Mouse (Mus musculus): Measurements from ENCODE around the gene Rps12. TPM values are rescaled to one million over a fixed set of nuclear protein-coding genes. Genes with fewer than 3 reads are reported as not detected.

Rps12 gene
- polyA plus RNA-seq, 1 experiment from 2014 or later = 271 TPM

DNA sequence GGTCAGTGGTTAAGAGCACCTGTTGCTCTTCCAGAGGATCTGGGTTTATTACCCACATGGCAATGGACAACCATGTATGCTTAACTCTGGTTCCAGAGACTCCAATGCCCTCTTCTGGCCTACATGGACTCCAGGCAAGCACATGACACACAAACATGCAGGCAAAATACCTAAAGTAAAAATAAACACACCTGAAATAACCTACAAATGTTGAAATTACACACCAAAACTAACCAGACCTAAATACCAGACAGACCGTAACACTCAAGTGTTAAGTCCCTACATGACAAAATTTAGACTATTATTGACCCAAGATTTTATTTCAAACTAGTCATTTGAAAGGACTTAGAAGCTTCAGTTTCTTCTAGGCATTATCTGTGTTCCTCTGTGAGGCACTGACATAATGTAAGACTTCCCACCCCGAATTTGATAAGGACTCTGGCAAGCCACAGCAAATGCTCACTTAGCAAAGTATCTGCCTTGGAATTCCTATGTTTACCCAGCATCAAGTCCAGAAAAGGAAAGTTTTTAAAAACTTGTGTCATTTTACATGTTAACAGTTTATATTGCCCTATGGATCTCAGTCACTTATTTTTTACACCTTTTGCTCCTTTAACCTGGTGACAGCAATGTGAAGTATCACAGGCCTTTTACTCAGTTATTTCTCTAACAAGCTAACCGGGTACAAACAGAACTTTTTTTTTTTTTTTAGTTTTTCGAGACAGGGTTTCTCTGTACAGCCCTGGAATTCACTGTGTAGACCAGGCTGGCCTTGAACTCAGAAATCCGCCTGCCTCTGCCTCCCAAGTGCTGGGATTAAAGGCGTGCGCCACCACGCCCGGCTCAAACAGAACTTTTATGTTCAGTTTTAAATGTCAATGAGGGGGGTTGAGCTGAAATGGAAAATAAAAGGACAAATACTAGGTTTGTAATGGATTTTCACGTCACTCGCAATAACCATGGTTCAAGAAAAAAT lies 5.0 kb downstream of the Rps12 start:
- Histone ChIP-seq H3K4me3 (ENCODE audit: low read depth, low read length) (no peak overlapping the region), H3K9me3 (ENCODE audit: control insufficient read depth, low read length) (no peaks in the 10 kb centered on the region), H3K27ac (replicated peaks; ENCODE audit: low read depth, low read length) (no peak overlapping the region), H3K36me3 (ENCODE audit: control insufficient read depth, insufficient read depth, low read length) (peaks cover 55% of the 10 kb centered on the region), H3K9ac (ENCODE audit: low read depth, low read length) (no peak overlapping the region), H3K4me2 (ENCODE audit: low read depth, low read length) (no peak overlapping the region), H3K4me1 (ENCODE audit: control insufficient read depth, insufficient read depth, low read length) (peaks cover 8% of the 10 kb centered on the region), H3K27me3 (replicated peaks; ENCODE audit: control insufficient read depth, insufficient read depth, low read length) (no peaks in the 10 kb centered on the region)
- WGBS = 75% methylated on average over 11 of the region's 11 CpGs
- ATAC-seq (ENCODE audit: low read depth) (no peak), DNase-seq (ENCODE audit: low spot score) (no peak)

DNA sequence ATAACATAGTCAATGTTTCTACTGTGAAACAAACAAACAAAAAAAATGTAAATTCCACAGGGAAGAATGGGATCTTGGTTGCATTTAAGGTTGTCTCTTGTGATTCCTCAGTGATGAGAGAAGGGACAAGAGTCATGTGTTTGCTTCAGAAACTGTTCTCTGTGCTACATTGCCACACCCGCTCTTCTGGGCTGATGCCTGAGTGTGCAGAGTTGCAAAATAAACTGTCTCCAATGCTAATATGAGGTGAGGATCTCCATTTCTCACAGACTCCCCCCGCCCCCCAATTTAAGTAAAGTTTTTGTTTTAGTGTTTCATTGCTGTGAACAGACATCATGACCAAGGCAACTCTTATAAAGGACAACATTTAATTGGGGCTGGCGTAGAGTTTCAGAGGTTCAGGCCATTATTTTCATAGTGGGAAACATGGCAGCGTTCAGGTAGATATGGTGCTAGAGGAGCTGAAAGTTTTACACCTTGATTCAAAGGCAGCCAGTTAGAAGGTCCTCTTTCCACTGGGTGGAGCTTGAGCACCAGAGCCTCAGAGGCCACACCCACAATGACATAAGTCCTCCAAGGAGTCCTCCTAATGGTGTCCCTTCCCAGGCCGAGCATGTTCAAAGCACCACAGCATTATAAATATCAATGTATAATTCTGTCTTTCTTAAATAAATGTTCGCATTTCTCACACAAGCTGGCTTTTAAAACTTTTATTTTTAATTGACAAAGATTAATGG lies 6.4 kb downstream of the Rps12 start:
- peaks cover under 1% of the 10 kb centered on the region; the same call in 1 of the 2 replicates for H3K4me1 ChIP-seq (ENCODE audit: control insufficient read depth, insufficient read depth, low read length)
- peaks cover 49% of the 10 kb centered on the region for H3K36me3 ChIP-seq (ENCODE audit: control insufficient read depth, insufficient read depth, low read length)
- H3K4me3 ChIP-seq (ENCODE audit: low read depth, low read length) = no peak overlapping the region
- ATAC-seq (ENCODE audit: low read depth) (no peak), DNase-seq (ENCODE audit: low spot score) (peak; percentile 43)
- no peaks in the 10 kb centered on the region for H3K27me3 ChIP-seq (replicated peaks; ENCODE audit: control insufficient read depth, insufficient read depth, low read length)
- H3K4me2 ChIP-seq (ENCODE audit: low read depth, low read length) = no peak overlapping the region
- no peak overlapping the region for H3K9ac ChIP-seq (ENCODE audit: low read depth, low read length)
- 84% methylated on average over 6 of the region's 6 CpGs for WGBS
- H3K27ac ChIP-seq (replicated peaks; ENCODE audit: low read depth, low read length) = no peak overlapping the region
- H3K9me3 ChIP-seq (ENCODE audit: control insufficient read depth, low read length) = no peaks in the 10 kb centered on the region

DNA sequence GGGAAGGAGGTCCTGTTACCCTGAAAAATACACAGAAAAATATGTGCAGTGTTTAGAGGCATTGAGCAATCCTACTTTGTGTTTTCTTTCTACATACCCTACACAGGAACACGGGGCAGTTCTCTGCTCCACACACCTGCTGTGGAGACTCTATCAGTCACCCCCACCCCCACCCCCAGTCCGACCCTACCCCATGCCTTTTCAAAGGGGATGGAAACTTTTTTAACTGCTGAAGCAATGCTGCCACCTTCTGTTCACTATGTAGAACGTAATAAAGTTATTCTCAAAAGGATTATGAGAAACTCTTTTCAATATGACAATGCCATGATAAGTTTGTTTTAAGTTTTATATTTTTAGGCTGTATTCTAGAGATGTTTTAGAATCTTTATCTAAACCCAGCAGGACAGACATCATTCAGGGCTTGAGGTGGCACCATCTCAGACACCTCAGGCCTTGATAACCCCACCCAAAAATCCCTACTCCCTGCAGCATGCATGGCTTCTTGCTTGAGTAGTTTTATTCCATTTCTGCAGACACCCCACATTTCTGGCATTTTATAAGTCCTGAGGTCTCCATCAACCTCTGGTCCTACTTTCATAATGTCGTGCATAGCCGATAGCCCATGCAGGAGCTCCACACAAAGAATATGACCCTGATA lies 9.7 kb downstream of the Rps12 start:
- H3K27me3 ChIP-seq (replicated peaks; ENCODE audit: control insufficient read depth, insufficient read depth, low read length) = no peaks in the 10 kb centered on the region
- ATAC-seq (ENCODE audit: low read depth) (peak; percentile 35; the same call in 1 of the 2 replicates), DNase-seq (ENCODE audit: low spot score) (peak; percentile 58)
- H3K9ac ChIP-seq (ENCODE audit: low read depth, low read length) = no peak overlapping the region
- H3K4me3 ChIP-seq (ENCODE audit: low read depth, low read length) = no peak overlapping the region
- H3K4me2 ChIP-seq (ENCODE audit: low read depth, low read length) = no peak overlapping the region
- H3K4me1 ChIP-seq (ENCODE audit: control insufficient read depth, insufficient read depth, low read length) = no peaks in the 10 kb centered on the region
- H3K9me3 ChIP-seq (ENCODE audit: control insufficient read depth, low read length) = no peaks in the 10 kb centered on the region
- no peak overlapping the region for H3K27ac ChIP-seq (replicated peaks; ENCODE audit: low read depth, low read length)
- WGBS = 35% methylated on average over 5 of the region's 5 CpGs
- H3K36me3 ChIP-seq (ENCODE audit: control insufficient read depth, insufficient read depth, low read length) = peaks cover 19% of the 10 kb centered on the region; the same call in 1 of the 2 replicates

DNA sequence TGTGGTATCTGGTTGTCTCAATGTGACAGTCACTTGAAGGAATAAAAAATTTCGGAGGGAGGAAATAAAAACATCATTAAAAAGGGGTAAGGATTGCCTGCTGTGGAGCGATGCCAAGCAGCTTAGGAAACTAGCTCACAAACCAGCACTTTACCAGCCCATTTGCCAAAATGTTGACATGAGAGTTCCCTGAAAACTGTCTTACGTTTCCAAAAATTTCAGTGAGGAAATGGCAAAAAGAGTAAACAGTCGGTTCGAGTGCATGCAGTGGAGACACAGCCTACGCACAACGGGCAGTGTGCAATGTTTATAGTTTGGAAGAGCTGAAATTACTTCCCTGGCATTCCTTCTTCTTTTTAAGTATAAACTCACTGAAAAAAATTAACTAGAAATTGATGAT lies 32.9 kb downstream of the Rps12 start:
- Histone ChIP-seq H3K4me1 (ENCODE audit: control insufficient read depth, insufficient read depth, low read length) (peaks cover 5% of the 10 kb centered on the region; the same call in 1 of the 2 replicates), H3K27ac (replicated peaks; ENCODE audit: low read depth, low read length) (peak overlapping the region; percentile 52; the same call in 1 of the 2 replicates), H3K4me3 (ENCODE audit: low read depth, low read length) (no peak overlapping the region), H3K9me3 (ENCODE audit: control insufficient read depth, low read length) (no peaks in the 10 kb centered on the region), H3K9ac (ENCODE audit: low read depth, low read length) (no peak overlapping the region), H3K4me2 (ENCODE audit: low read depth, low read length) (peak overlapping the region; percentile 27), H3K36me3 (ENCODE audit: control insufficient read depth, insufficient read depth, low read length) (no peaks in the 10 kb centered on the region), H3K27me3 (replicated peaks; ENCODE audit: control insufficient read depth, insufficient read depth, low read length) (no peaks in the 10 kb centered on the region)
- 34% methylated on average over 7 of the region's 7 CpGs for WGBS
- no peak for ATAC-seq (ENCODE audit: low read depth)
- DNase-seq (ENCODE audit: low spot score) = peak; percentile 73

Other genes with a start within 250 kb of the Rps12 start
- gene Slc18b1, start 9.7 kb upstream of the Rps12 start, polyA plus RNA-seq (2014; fragmentation: Nextera tagmentation; extraction: Ambion mirVana) = 18.5 and 18.8 TPM in 2 replicates
- gene Vnn3, start 64.2 kb upstream of the Rps12 start, polyA plus RNA-seq (2014; fragmentation: Nextera tagmentation; extraction: Ambion mirVana) = 0.13 and 0.14 TPM in 2 replicates
- gene Vnn1, start 107.4 kb upstream of the Rps12 start, polyA plus RNA-seq (2014; fragmentation: Nextera tagmentation; extraction: Ambion mirVana) = 1.1 and 1.2 TPM in 2 replicates
- gene Taar1, start 133.1 kb upstream of the Rps12 start, polyA plus RNA-seq (2014; fragmentation: Nextera tagmentation; extraction: Ambion mirVana) = not detected in 2 replicates
- 0.21 TPM in 1 of 2 replicates, not detected in the other for gene Taar2, start 151.3 kb upstream of the Rps12 start, polyA plus RNA-seq (2014; fragmentation: Nextera tagmentation; extraction: Ambion mirVana)
- not detected in 2 replicates for gene Taar3, start 162.3 kb upstream of the Rps12 start, polyA plus RNA-seq (2014; fragmentation: Nextera tagmentation; extraction: Ambion mirVana)
- not detected in 2 replicates for gene Taar4, start 173.2 kb upstream of the Rps12 start, polyA plus RNA-seq (2014; fragmentation: Nextera tagmentation; extraction: Ambion mirVana)
- not detected in 2 replicates for gene Taar5, start 183.4 kb upstream of the Rps12 start, polyA plus RNA-seq (2014; fragmentation: Nextera tagmentation; extraction: Ambion mirVana)
- not detected in 2 replicates for gene Taar6, start 198.4 kb upstream of the Rps12 start, polyA plus RNA-seq (2014; fragmentation: Nextera tagmentation; extraction: Ambion mirVana)
- not detected in 2 replicates for gene Taar7a, start 206.2 kb upstream of the Rps12 start, polyA plus RNA-seq (2014; fragmentation: Nextera tagmentation; extraction: Ambion mirVana)
- gene Taar7b, start 212.7 kb upstream of the Rps12 start, polyA plus RNA-seq (2014; fragmentation: Nextera tagmentation; extraction: Ambion mirVana) = not detected in 2 replicates
- gene Taar7d, start 239.9 kb upstream of the Rps12 start, polyA plus RNA-seq (2014; fragmentation: Nextera tagmentation; extraction: Ambion mirVana) = not detected in 2 replicates